Mouse (Mus musculus) heart, embryonic 16.5 days (tissue): ENCODE measurements around the gene Ggt1. TPM values are rescaled to one million over a fixed set of nuclear protein-coding genes. Genes with fewer than 3 reads are reported as not detected.
"Not testable (repeated sequence)": the region's sequence is repeated elsewhere in the genome, so short reads cannot be mapped to it uniquely, and the experiment has no call there.

Experiments
- ATAC-seq: fragments of 200-750 bp; cut with Nextera tagmentation; replicated peaks from 2 replicates; pipeline ENCODE4 v1.8.0; 2017; ENCODE audit warnings: moderate number of reproducible peaks; ENCODE audit not compliant: insufficient read depth, low FRiP score; ENCODE audit errors: extremely low read depth
- H3K27ac ChIP-seq: fragments of 300-500 bp; sonication (generic); 2 replicates; pipeline ENCODE4 v1.5.1; 2014; ENCODE audit warnings: mild to moderate bottlenecking, low read length, control low read depth, moderate library complexity
- H3K27me3 ChIP-seq: fragments of 300-500 bp; sonication (generic); 2 replicates; pipeline ENCODE4 v1.6.1; 2014; ENCODE audit warnings: low read length, mixed read lengths; ENCODE audit not compliant: control insufficient read depth, insufficient read depth
- H3K36me3 ChIP-seq: fragments of 300-500 bp; sonication (generic); 2 replicates; pipeline ENCODE4 v1.6.1; 2014; ENCODE audit not compliant: control insufficient read depth, insufficient read depth
- H3K4me1 ChIP-seq: fragments of 300-500 bp; sonication (generic); 2 replicates; pipeline ENCODE4 v1.6.1; 2014; ENCODE audit warnings: low read length, mixed read lengths; ENCODE audit not compliant: control insufficient read depth, insufficient read depth
- H3K4me2 ChIP-seq: fragments of 300-500 bp; sonication (generic); 2 replicates; pipeline ENCODE4 v1.6.1; 2014; ENCODE audit warnings: low read depth, mild to moderate bottlenecking, control low read depth, low read length
- H3K4me3 ChIP-seq: fragments of 300-500 bp; sonication (generic); 2 replicates; pipeline ENCODE4 v1.5.1; 2014; ENCODE audit warnings: mild to moderate bottlenecking, control low read depth, low read length
- H3K9ac ChIP-seq: fragments of 300-500 bp; sonication (generic); 2 replicates; pipeline ENCODE4 v1.6.1; 2014; ENCODE audit warnings: low read length, control low read depth
- H3K9me3 ChIP-seq: fragments of 300-500 bp; sonication (generic); replicated peaks from 2 replicates; pipeline ENCODE4 v1.6.1; 2016; ENCODE audit warnings: low read length; ENCODE audit not compliant: control insufficient read depth
- WGBS: fragments of 180-500 bp; shearing (Covaris S2); extraction: QIAGEN DNeasy Blood & Tissue Kit; methylation state at CpG from one replicate; pipeline ENCODE4 v1.1.7; 2014; 5-methylcytosine and 5-hydroxymethylcytosine counted together
- polyA plus RNA-seq: library from polyadenylated mRNA; unstranded; fragments of >200 nt; fragmentation: Nextera tagmentation; extraction: Ambion mirVana; gene quantifications from 2 replicates; pipeline ENCODE4 v1.2.1, GENCODE M21; 2015

Gene Ggt1
- polyA plus RNA-seq, 1 experiment from 2014 or later: 2.4 TPM

DNA sequence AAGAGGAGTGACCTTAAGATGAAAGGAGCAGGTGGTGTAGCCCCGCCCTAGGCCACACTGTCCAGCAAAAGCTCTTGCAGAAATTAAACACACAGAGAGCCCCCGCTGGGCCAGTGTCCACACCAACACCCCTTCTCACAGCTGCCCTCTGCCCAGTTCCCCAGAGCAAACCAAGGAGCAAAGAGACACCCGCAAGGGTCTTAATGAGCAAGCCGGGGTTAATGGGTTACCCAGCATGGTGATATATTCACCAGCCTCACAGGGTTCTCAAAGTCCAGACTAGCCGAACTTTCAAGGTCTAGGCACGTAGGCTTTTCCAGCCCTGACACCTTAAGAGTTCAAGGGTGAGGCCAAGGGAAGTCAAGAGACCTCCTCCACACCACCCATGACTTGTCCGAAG is 4.5 kb downstream of the Ggt1 start:
- H3K9ac ChIP-seq: no peak overlapping the region
- H3K4me3 ChIP-seq: no peak overlapping the region
- no peak overlapping the region for H3K27ac ChIP-seq
- peaks cover 7% of the 10 kb centered on the region; the same call in 1 of the 2 replicates for H3K4me1 ChIP-seq
- ATAC-seq: 0 out of 2 replicates have a peak, but pooled peaks have one; percentile 15
- no peaks in the 10 kb centered on the region for H3K36me3 ChIP-seq
- peaks cover 20% of the 10 kb centered on the region for H3K27me3 ChIP-seq
- 70% methylated on average over 7 of the region's 7 CpGs for WGBS
- no peaks in the 10 kb centered on the region for H3K9me3 ChIP-seq
- no peak overlapping the region for H3K4me2 ChIP-seq

DNA sequence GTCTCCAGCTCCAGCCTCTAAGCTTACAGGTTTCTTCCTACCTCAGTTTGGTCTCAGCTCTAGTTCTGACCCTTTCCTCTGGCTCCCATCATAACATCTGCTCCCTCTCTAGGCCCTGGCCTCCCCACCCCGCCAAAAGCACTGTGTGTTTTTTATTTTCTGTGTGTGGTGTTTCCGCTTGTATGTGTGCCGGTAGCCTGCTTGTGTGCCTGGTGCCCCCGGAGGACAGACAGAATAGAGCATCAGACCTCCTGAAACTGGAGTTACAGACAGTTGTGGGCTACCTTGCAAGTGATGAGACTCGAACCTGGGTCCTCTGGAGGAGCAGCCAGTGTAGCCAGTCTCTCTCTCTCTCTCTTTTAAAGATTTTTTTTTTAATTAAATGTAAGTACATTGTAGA is 4.9 kb downstream of the Ggt1 start:
- H3K27ac ChIP-seq: no peak overlapping the region

DNA sequence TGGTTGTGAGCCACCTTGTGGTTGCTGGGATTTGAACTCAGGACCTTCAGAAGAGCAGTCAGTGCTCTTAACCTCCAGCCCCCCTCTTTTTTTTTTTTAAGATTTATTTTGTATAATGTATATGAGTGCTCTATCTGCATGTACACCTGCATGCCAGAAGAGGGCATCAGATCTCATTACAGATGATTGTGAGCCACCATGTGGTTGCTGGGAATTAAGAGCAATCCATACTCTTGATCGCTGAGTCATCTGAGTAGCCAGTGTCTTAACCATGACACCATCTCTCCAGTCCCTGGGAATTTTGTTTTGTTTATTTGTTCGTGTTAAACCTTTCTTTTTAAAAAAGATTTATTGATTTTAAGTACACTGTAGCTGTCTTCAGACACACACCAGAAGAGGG is 5.4 kb downstream of the Ggt1 start:
- H3K4me1 ChIP-seq, H3K9me3 ChIP-seq, H3K27ac ChIP-seq, H3K4me2 ChIP-seq, ATAC-seq, H3K4me3 ChIP-seq, H3K9ac ChIP-seq, H3K36me3 ChIP-seq: not testable (repeated sequence)
- 76% methylated on average over 2 of the region's 2 CpGs for WGBS
- H3K27me3 ChIP-seq: peaks cover 11% of the 10 kb centered on the region

More for the DNA sequence above, 4.9 kb downstream of the Ggt1 start:
- Histone ChIP-seq H3K9me3 (no peaks in the 10 kb centered on the region), H3K9ac (no peak overlapping the region), H3K36me3 (no peaks in the 10 kb centered on the region), H3K4me3 (no peak overlapping the region), H3K27me3 (peaks cover 16% of the 10 kb centered on the region), H3K4me1 (peaks cover 7% of the 10 kb centered on the region; the same call in 1 of the 2 replicates), H3K4me2 (no peak overlapping the region)
- 69% methylated on average over 5 of the region's 5 CpGs for WGBS
- ATAC-seq: no peak

DNA sequence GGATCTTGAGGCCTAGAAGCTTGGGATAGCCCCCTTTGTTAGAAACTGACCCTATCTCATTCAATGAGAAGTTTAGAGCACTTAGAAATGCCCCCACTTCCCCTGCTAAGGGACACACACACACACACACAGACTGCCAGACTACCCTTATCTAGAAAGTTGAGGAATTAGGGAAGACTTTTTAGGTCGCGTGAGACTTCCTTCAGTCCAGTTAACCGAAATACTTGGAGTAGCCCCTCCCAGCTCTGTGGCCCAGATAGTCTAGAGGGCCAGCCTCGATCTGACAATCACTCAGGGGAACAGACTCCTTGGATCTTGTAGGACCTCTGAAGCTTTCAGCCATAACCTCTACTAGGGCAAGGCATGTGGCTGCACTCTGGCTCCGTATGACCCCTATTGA is 6.6 kb downstream of the Ggt1 start:
- Histone ChIP-seq H3K9me3 (no peaks in the 10 kb centered on the region), H3K4me1 (peaks cover 7% of the 10 kb centered on the region; the same call in 1 of the 2 replicates), H3K4me2 (peak overlapping the region; percentile 15; the same call in 1 of the 2 replicates), H3K27me3 (peaks cover 5% of the 10 kb centered on the region; the same call in 1 of the 2 replicates), H3K4me3 (no peak overlapping the region), H3K9ac (no peak overlapping the region), H3K36me3 (no peaks in the 10 kb centered on the region), H3K27ac (no peak overlapping the region)
- no peak for ATAC-seq
- 18% methylated on average over 5 of the region's 5 CpGs for WGBS

DNA sequence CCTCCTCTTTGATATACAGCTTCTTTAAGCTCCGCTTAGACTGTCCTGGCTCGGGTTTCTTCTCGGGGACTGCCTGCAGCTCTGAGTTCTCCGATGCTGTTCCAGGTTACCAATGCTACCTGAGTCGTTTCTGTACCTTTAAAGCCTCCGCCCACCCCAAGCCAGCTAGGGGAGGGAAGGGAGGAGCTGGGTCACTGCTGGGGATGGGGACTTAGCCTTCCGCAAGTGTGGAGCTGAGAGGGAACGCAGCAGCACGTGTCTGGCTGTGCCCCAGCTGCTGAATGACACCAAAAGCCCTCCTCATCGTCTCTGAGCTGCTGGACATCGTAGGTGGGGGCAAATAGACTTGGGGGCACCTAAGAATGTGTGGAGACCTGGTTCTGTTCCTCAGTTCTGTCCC is 7.0 kb downstream of the Ggt1 start:
- Histone ChIP-seq H3K9me3 (no peaks in the 10 kb centered on the region), H3K4me2 (peak overlapping the region; percentile 15; the same call in 1 of the 2 replicates), H3K27ac (no peak overlapping the region), H3K4me1 (peaks cover 7% of the 10 kb centered on the region; the same call in 1 of the 2 replicates), H3K27me3 (peaks cover 5% of the 10 kb centered on the region; the same call in 1 of the 2 replicates), H3K9ac (no peak overlapping the region; the same call in 1 of the 2 replicates), H3K36me3 (no peaks in the 10 kb centered on the region), H3K4me3 (no peak overlapping the region)
- no peak for ATAC-seq
- 14% methylated on average over 11 of the region's 11 CpGs for WGBS

DNA sequence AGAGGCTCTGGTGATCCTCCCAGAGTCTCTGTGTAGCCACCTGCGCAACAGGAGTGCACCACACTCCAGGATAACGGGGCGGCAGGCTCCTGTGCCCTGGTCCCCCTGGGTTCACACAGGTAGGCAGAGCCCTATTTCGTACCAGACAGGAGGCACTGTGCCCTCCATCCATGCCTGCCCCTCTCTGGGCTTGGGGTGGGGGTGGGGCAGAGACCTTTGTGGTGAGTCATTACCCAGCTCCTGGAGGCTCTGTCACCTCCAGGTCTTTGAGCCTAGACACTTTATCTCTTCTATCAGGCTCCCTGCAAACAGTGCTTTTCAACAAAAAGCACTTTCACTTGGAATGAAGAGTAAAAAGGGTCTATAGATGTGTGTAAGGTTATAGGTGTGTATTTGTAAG is 7.4 kb downstream of the Ggt1 start:
- 28% methylated on average over 4 of the region's 4 CpGs for WGBS
- H3K9ac ChIP-seq: no peak overlapping the region
- no peak overlapping the region for H3K27ac ChIP-seq
- peaks cover 7% of the 10 kb centered on the region; the same call in 1 of the 2 replicates for H3K4me1 ChIP-seq
- no peak for ATAC-seq
- no peaks in the 10 kb centered on the region for H3K9me3 ChIP-seq
- no peaks in the 10 kb centered on the region for H3K36me3 ChIP-seq
- H3K4me2 ChIP-seq: no peak overlapping the region
- H3K27me3 ChIP-seq: peaks cover 5% of the 10 kb centered on the region; the same call in 1 of the 2 replicates
- H3K4me3 ChIP-seq: no peak overlapping the region

DNA sequence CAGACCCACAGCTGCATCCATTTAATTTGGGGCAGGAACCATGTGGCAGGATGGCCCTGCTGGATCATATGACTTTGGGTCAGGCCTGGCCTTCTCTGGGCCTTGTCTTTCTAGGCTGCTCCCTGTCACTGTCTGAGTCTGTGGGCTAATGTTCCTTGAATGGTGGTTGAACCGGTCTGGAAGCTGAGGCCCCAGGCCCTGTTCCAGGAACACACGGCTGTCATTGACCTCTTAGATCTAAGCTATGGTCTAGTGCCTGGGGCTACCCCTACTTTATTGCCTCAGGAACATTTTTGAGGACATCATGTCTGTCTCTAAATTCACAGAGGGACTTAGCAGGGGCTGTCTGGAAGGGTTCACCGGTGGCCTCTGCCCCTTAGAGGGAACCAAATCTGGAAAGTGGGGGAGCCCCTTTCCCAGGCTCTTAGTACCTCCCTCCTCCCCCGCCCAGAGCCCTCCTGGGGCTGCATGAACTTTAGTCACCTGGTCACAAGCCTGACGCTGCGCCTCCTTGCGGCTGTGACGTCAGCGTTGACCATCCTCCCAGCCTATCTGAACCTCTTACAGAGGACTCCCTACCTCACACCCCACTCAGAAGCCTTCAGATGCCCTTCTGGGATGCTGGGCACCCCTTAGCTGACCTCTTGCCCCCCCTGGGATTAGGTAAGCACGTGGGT is 9.7 kb downstream of the Ggt1 start:
- no peak for ATAC-seq
- H3K9ac ChIP-seq: no peak overlapping the region
- 35% methylated on average over 10 of the region's 10 CpGs for WGBS

DNA sequence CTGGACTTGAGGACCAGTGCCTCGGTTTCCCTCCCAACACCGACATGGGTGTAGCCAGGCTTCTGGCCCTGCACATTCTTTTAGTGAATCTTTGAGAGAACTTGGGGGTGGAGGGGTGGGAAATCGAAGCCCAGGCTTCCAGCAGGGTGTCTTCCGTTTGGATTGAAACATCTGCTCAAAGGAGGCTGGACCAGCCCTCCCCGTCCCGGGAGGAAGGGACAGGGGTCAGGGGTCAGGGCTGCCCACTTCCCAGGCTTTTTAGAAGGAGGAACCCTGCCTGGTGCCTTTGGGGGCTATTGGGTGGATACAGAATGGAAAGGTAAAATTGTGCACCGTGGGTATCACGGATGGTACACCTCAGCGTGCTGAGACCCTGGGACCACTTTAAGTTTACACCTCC is 10.5 kb downstream of the Ggt1 start:
- H3K9me3 ChIP-seq: no peaks in the 10 kb centered on the region
- peaks cover 7% of the 10 kb centered on the region; the same call in 1 of the 2 replicates for H3K4me1 ChIP-seq
- H3K27ac ChIP-seq: no peak overlapping the region
- 52% methylated on average over 9 of the region's 9 CpGs for WGBS
- no peak overlapping the region for H3K9ac ChIP-seq
- H3K36me3 ChIP-seq: no peaks in the 10 kb centered on the region
- no peak overlapping the region for H3K4me2 ChIP-seq
- no peaks in the 10 kb centered on the region for H3K27me3 ChIP-seq
- H3K4me3 ChIP-seq: no peak overlapping the region
- no peak for ATAC-seq

More for the DNA sequence above, 9.7 kb downstream of the Ggt1 start:
- Histone ChIP-seq H3K4me2 (no peak overlapping the region), H3K4me3 (no peak overlapping the region), H3K27me3 (no peaks in the 10 kb centered on the region), H3K36me3 (no peaks in the 10 kb centered on the region), H3K27ac (no peak overlapping the region), H3K4me1 (peaks cover 7% of the 10 kb centered on the region; the same call in 1 of the 2 replicates), H3K9me3 (no peaks in the 10 kb centered on the region)

DNA sequence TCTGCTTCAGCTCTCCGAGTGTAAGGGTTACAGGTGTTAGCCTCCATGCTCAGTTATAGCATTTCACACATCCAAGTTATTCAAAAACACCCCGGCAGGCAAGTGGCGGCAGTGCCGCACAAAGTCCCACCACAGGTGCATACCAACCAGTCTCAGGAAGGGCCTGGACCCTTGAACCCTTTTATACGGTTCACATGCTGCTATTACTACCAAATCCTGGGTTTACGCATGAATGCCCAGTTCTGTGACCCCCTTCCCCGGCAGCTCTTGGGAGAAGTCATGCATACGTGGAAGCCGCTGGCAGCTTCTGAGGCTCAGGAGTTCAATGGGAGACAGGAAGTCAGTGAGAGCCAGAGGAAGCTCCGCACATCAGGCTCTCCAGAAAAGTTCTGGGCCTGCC is 11.8 kb downstream of the Ggt1 start:
- Histone ChIP-seq H3K9me3 (no peaks in the 10 kb centered on the region), H3K27ac (no peak overlapping the region), H3K4me3 (no peak overlapping the region), H3K4me2 (no peak overlapping the region), H3K36me3 (no peaks in the 10 kb centered on the region), H3K27me3 (no peaks in the 10 kb centered on the region), H3K9ac (no peak overlapping the region), H3K4me1 (peaks cover 4% of the 10 kb centered on the region; the same call in 1 of the 2 replicates)
- WGBS: 77% methylated on average over 10 of the region's 10 CpGs
- ATAC-seq: no peak
